Mouse (Mus musculus): ENCODE data around the gene Orai2. TPM values are rescaled to one million over a fixed set of nuclear protein-coding genes. Genes with fewer than 3 reads are reported as not detected.
A peak's percentile ranks its signal among the peaks of the same experiment; 100 is the strongest.

The Orai2 gene
- polyA plus RNA-seq, 1 experiment: 0.10 TPM

DNA sequence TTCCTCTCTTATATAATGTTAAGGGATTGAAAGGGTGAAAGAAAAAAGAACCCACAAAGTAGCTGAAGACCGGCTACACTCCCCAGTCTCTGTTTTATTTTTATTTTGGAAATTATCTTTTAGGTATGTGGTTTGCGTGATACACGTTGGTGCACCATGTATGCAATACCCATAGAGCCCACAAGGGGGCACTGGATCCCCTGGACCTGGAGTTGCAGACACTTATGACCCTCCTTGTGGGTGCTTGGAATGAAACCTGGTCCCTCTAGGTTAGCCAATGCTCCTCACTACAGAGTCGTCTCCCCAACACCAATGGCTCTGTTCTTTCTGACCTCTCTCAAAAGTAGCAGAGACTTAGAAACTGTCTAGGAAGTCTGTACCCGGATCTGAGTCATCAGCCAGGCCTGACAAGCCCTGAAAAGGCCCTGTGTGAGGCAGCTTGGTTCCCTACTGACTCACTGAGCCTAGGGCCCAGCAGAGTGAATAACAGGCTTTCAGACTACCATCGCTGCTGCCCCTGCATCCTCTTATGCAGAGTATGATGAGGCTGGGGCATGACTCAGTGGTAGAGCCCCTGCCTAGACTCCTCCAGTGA, 27.3 kb downstream of the Orai2 start:
- Histone ChIP-seq H3K27me3 (ENCODE audit: control insufficient read depth) (no peaks in the 10 kb centered on the region), H3K9me3 (ENCODE audit: control insufficient read depth, low read length) (peaks cover 8% of the 10 kb centered on the region), H3K4me3 (replicated peaks) (no peak overlapping the region), H3K4me1 (ENCODE audit: control insufficient read depth) (peaks cover 22% of the 10 kb centered on the region), H3K36me3 (ENCODE audit: control insufficient read depth) (peaks cover 44% of the 10 kb centered on the region)
- no peak for TF ChIP-seq GATA1 (IDR thresholded peaks at IDR 0.05; ENCODE audit: low read length)
- no peak for TF ChIP-seq TAL1 (IDR thresholded peaks at IDR 0.05; ENCODE audit: low read length)

DNA sequence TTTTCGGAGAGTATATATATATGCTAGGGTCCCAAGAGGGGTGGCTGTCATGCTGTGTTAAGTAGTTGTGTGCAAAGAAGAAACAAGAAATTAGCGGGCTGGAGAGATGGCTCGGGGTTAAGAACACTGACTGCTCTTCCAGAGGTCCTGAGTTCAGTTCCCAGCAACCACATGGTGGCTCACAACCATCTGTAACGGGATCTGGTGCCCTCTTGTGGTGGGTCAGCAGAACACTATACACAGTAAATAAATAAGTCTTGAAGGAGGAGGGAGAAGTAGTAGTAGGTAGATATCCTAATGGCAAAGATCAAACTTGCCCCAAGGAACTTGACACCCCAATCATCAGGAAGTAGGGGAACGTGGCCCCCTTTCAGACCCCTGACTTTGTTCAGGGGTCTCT, 27.8 kb downstream of the Orai2 start:
- no peak for TF ChIP-seq GATA1 (IDR thresholded peaks at IDR 0.05; ENCODE audit: low read length)
- no peak for TF ChIP-seq TAL1 (IDR thresholded peaks at IDR 0.05; ENCODE audit: low read length)
- Histone ChIP-seq H3K36me3 (ENCODE audit: control insufficient read depth) (peaks cover 47% of the 10 kb centered on the region), H3K4me1 (ENCODE audit: control insufficient read depth) (peaks cover 27% of the 10 kb centered on the region), H3K9me3 (ENCODE audit: control insufficient read depth, low read length) (peaks cover 8% of the 10 kb centered on the region), H3K4me3 (replicated peaks) (no peak overlapping the region), H3K27me3 (ENCODE audit: control insufficient read depth) (no peaks in the 10 kb centered on the region)

DNA sequence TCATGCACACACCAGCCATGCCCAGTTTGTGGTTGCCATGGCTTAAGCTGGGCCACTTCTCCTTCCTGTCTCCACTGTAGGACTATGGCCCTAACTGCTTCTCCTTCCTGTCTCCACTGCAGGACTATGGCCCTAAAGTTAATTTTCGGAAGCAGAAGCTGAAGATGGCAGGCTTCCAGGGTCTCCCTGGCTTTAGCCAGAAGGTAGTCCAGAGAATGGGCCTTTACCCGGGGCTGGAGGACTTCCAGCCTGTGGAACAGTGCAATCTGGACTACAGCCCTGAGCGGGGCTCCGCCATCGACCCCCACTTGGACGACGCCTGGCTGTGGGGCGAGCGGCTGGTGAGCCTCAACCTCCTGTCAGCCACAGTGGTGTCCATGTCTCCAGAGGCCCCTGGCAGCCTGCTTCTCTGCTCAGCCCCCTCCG, 30.4 kb downstream of the Orai2 start:
- no peak for TF ChIP-seq GATA1 (IDR thresholded peaks at IDR 0.05; ENCODE audit: low read length)
- TF ChIP-seq TAL1 (IDR thresholded peaks at IDR 0.05; ENCODE audit: low read length): no peak

DNA sequence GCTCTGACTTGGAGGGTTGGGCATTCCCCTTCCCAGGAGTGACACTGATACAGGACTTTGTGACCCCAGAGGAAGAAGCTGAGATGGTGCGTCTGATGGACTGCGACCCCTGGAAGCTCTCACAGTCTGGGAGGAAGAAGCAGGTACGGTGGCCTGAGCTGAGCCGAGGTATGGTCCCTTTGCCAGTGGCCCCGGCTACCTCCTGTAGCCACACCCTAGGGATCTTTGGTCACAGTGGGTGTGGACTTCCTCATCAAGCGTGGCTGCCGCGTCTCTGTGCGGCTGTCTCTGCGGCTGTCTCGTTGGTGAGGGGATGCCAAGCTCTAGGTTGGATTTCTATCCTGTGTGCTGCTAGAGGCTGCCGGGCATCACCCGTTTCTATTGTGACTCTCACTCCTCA, 31.1 kb downstream of the Orai2 start:
- Histone ChIP-seq H3K27me3 (ENCODE audit: control insufficient read depth) (no peaks in the 10 kb centered on the region), H3K36me3 (ENCODE audit: control insufficient read depth) (peaks cover 54% of the 10 kb centered on the region), H3K4me1 (ENCODE audit: control insufficient read depth) (peaks cover 47% of the 10 kb centered on the region), H3K4me3 (replicated peaks) (no peak overlapping the region), H3K9me3 (ENCODE audit: control insufficient read depth, low read length) (peaks cover 8% of the 10 kb centered on the region)
- TF ChIP-seq GATA1 (IDR thresholded peaks at IDR 0.05; ENCODE audit: low read length): no peak
- TF ChIP-seq TAL1 (IDR thresholded peaks at IDR 0.05; ENCODE audit: low read length): no peak

More for the DNA sequence above, 30.4 kb downstream of the Orai2 start:
- Histone ChIP-seq H3K27me3 (ENCODE audit: control insufficient read depth) (no peaks in the 10 kb centered on the region), H3K9me3 (ENCODE audit: control insufficient read depth, low read length) (peaks cover 8% of the 10 kb centered on the region), H3K36me3 (ENCODE audit: control insufficient read depth) (peaks cover 48% of the 10 kb centered on the region), H3K4me3 (replicated peaks) (no peak overlapping the region), H3K4me1 (ENCODE audit: control insufficient read depth) (peaks cover 44% of the 10 kb centered on the region)

DNA sequence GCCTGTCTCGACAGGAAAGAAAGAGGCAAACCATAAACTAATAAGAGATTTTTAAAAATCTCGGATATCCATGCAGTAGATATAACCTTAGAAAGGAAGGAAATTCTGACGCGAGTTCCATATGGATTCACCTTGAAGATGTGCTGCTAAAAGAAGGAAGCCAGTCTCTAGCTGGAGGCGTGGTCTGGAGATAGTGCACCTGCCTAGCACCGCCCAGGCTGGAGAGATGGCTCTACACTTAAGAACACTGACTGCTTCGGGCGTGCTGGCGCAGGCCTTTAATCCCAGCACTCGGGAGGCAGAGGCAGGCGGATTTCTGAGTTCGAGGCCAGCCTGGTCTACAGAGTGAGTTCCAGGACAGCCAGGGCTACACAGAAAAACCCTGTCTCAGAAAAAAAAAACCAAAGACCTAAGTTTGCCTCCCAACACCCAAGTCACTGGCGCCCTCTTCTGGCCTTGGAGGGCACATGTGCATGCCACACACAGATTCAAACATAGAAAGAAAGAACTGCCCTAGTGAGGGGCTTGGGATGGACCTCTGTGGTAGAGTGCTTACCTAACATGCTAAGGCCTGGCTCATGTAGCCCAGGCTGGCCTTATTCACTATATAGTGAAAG, 32.7 kb downstream of the Orai2 start:
- Histone ChIP-seq H3K9me3 (ENCODE audit: control insufficient read depth, low read length) (peaks cover 7% of the 10 kb centered on the region), H3K4me1 (ENCODE audit: control insufficient read depth) (peaks cover 49% of the 10 kb centered on the region), H3K27me3 (ENCODE audit: control insufficient read depth) (no peaks in the 10 kb centered on the region), H3K36me3 (ENCODE audit: control insufficient read depth) (peaks cover 71% of the 10 kb centered on the region), H3K4me3 (replicated peaks) (peak overlapping the region; percentile 92)
- TF ChIP-seq TAL1 (IDR thresholded peaks at IDR 0.05; ENCODE audit: low read length): no peak
- no peak for TF ChIP-seq GATA1 (IDR thresholded peaks at IDR 0.05; ENCODE audit: low read length)

DNA sequence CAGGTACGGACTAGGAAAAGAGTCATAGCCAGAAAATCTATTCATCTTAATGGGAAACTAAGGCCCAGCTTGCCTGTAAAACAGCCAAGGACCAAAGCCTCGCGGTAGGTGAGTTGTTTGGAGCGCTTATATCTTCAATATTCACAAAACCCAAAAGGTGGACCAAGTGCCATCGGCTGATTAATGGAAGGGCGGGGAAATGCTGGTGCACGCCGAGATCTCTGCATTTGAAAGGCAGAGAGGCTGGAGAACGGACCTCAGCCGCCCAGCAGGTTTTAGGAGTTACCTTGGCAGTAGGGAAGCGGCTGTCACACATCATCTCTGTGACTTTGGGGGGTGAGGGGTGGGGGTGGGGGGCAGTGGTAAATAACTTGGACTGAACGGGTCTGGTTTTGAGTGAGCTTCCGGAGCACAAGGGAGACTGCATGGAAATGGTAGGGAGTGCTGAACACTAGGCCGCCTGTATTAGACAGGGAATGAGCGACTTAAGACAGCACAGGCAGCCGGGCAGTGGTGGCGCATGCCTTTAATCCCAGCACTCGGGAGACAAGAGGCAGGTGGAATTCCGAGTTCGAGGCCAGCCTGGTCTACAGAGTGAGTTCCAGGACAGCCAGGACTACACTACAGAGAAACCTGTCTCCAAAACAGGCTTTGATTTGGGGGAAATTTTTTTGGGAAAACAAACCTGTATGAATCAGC, 34.1 kb downstream of the Orai2 start:
- Histone ChIP-seq H3K4me1 (ENCODE audit: control insufficient read depth) (peaks cover 51% of the 10 kb centered on the region), H3K27me3 (ENCODE audit: control insufficient read depth) (no peaks in the 10 kb centered on the region), H3K4me3 (replicated peaks) (peak overlapping the region; percentile 92), H3K9me3 (ENCODE audit: control insufficient read depth, low read length) (no peaks in the 10 kb centered on the region), H3K36me3 (ENCODE audit: control insufficient read depth) (peaks cover 72% of the 10 kb centered on the region)
- TF ChIP-seq TAL1 (IDR thresholded peaks at IDR 0.05; ENCODE audit: low read length): no peak
- TF ChIP-seq GATA1 (IDR thresholded peaks at IDR 0.05; ENCODE audit: low read length): no peak

DNA sequence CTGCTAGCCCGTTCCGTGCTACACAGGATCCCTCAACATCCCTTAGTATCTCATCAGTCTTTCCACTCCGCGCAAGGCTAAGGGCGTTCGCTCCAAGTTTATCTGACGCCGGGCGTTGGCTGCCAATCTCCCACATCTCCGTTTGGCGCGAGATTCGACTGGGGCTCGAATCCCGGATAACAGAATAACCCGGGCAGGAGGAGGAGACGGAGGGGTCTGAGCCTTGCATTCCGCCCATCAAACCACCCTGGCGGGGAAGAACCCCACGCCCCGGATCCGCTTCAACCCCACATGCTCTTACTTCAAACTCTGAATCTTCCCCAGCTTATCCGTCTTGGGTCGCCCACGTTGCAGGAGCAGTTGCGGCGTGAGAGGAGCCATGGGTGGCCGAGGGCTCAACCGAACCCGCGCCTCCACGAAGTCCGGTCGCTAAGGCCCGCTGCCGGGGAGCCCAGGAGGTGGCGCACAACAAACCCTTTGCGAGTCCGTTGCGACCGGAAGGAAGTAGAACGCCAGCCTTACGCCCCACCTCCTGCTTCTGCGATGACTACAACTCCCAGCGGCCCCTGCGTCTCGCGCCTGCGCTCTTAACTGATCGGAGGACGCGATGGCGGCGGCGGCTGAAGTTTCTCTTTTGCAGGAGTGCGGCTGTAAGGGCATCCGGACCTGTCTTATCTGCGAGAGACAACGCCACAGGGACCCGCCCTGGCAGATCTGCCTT, 34.8 kb downstream of the Orai2 start, which contains the start of the genes Lrwd1 and Alkbh4:
Gene Lrwd1 (minus strand): TSS at position 504 of the 721 bp plus-strand sequence.
Gene Alkbh4 (plus strand): TSS at position 576 of the 721 bp plus-strand sequence.
- peak within 1 kb of the TSS; percentile 92 for H3K4me3 ChIP-seq (replicated peaks)
- peaks cover 72% of the 10 kb centered on the region for H3K36me3 ChIP-seq (ENCODE audit: control insufficient read depth)
- no peaks in the 10 kb centered on the region for H3K27me3 ChIP-seq (ENCODE audit: control insufficient read depth)
- TF ChIP-seq TAL1 (IDR thresholded peaks at IDR 0.05; ENCODE audit: low read length) (no peak), GATA1 (IDR thresholded peaks at IDR 0.05; ENCODE audit: low read length) (peak; percentile 91)
- H3K9me3 ChIP-seq (ENCODE audit: control insufficient read depth, low read length): no peaks in the 10 kb centered on the region
- peaks cover 51% of the 10 kb centered on the region for H3K4me1 ChIP-seq (ENCODE audit: control insufficient read depth)

DNA sequence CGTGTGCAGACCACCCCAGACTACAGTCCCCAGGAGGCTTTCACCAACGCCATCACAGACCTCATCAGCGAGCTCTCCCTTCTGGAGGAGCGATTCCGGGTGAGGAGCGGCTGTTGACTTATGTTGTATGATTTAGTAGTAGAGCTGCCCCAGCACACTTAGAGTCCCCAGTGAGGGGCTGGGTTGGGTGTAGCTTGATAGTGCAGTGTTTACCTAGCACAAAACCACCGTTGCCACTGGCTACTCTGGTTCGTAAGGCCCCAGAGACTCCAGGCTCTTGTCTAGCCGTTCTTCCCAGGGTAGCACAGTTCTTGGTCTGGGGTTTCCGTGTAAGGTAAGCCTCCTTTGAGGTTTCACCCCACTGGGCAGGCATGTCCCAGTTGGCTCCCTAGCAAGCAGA, 48.3 kb downstream of the Orai2 start:
- no peak overlapping the region for H3K4me3 ChIP-seq (replicated peaks)
- H3K36me3 ChIP-seq (ENCODE audit: control insufficient read depth): peaks cover 89% of the 10 kb centered on the region
- TF ChIP-seq TAL1 (IDR thresholded peaks at IDR 0.05; ENCODE audit: low read length) (no peak), GATA1 (IDR thresholded peaks at IDR 0.05; ENCODE audit: low read length) (no peak)
- no peaks in the 10 kb centered on the region for H3K27me3 ChIP-seq (ENCODE audit: control insufficient read depth)
- no peaks in the 10 kb centered on the region for H3K9me3 ChIP-seq (ENCODE audit: control insufficient read depth, low read length)
- peaks cover 24% of the 10 kb centered on the region for H3K4me1 ChIP-seq (ENCODE audit: control insufficient read depth)

DNA sequence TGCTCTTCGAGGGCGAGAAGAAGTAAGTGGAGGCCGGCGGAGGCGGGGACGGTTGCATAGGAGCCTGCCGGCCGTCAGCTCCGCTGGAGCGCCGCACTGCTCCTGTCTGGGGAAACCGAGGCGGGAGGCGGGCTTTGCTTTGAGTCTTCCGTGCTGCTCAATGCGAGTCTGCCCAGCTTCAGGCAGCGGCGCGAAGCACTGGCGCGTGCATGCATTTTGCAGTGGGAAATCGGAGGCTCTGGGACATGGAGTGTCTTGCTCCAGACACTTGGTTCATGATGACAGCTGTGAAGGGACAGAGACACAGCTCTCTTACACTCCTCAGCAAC, 53.8 kb downstream of the Orai2 start:
- no peaks in the 10 kb centered on the region for H3K27me3 ChIP-seq (ENCODE audit: control insufficient read depth)
- H3K36me3 ChIP-seq (ENCODE audit: control insufficient read depth): peaks cover 35% of the 10 kb centered on the region
- no peaks in the 10 kb centered on the region for H3K9me3 ChIP-seq (ENCODE audit: control insufficient read depth, low read length)
- peaks cover 37% of the 10 kb centered on the region for H3K4me1 ChIP-seq (ENCODE audit: control insufficient read depth)
- no peak for TF ChIP-seq TAL1 (IDR thresholded peaks at IDR 0.05; ENCODE audit: low read length)
- TF ChIP-seq GATA1 (IDR thresholded peaks at IDR 0.05; ENCODE audit: low read length): no peak
- H3K4me3 ChIP-seq (replicated peaks): peak overlapping the region; percentile 78

All from erythroblast, embryonic 14.5 days (primary cell).